Mouse (Mus musculus) 3T3-L1 (cell line): ENCODE results near the gene Dnaja2.

Source experiments
- DNase-seq: peaks from one replicate; pipeline ENCODE4 v3.0.0-alpha.2; 2015; ENCODE audit warnings: low read depth, low spot score

Dnaja2 gene

DNA sequence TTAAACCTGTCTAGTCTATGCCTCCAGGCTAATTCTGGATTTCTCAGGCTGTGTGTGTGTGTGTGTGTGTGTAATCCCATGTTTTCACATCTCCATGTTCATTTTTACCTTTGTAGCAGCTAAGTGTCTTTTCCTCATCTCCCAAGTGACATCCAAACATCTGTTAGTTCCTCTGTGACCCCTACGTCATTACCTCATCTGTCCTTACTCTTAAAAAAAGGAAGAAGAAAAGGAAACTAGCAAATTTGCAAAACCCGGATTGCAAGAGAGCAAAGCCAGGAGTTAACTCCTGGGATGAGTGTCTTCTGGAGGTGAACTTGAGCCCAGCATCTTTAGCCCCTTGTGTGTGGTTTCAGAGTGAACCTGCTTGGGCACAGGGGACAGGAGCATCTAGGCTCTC is 52.8 kb downstream of the Dnaja2 start:
- no peak for DNase-seq

DNA sequence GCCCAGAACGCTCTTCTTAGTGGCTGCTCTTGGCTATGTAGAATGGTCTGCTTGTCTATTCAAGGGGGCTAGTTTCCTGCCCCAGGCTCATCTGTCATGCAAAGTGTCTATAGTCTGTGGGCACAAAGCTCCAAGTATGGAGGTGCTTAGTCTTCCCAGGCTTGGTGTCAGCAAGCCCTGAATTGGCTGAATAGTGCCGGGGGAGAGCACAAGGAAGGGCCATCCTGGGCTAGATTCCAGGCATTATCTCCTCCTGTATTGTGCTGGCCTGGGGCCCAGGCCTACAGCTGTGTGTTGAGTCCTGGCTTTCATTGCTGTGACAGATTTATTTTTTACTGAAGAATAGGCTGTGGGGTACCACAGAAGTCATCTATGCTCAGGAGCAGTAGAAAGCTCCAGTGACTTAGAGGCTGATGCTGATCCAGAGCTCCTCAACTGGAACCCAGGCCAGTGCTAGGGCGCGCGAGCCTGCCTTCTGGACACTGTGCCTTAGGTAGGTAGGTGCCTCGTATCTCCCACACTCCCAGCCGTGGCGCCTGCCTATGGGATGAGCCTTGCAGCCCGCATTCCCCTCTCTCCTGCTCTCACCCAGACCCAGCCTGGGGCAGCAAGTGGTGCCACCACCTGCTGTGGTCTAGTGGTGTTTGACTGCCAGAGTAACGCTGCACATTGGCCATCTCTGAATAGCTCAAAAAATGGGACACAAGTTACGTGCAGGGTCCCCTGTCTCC is 54.0 kb downstream of the Dnaja2 start:
- peak; percentile 72 for DNase-seq

DNA sequence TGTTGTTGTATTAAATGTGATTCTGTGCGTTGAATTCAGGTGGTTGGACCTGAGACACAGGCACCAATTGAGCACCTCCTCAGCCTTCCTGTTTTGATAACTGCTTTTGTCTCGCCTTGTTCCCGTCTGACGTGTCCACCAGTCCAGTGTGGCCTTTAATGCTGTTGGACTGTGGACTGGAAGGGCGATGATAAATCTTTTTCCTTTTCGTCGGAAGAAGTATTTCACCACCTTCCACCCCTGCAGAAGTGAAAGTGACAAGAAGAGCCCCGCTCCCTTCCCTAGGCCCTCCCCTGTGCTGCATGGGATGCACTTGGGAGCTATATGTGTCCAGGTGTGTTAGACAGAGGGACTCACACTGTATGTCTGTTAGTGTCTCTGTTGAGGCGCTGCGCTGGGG is 54.7 kb downstream of the Dnaja2 start:
- DNase-seq = no peak

DNA sequence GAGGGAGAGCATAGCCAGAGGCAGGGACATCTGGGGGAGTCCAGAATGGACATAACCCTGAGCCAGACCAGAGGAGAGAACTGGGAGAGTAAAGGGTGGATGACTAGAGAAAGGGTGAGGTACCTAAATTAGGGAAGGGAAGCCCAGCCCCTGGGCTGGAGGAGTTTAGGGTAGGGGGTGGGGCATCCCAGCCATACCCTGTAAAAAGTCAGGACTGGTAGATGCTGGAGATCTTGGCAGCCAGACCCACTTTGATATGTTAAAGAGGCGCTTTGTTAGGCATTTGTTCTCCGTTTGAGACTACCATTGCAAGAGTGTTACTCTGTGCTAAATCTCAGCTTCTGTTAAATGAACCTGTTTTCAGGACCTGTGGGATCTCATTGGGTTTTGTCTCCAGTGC is 56.6 kb downstream of the Dnaja2 start:
- DNase-seq = no peak

DNA sequence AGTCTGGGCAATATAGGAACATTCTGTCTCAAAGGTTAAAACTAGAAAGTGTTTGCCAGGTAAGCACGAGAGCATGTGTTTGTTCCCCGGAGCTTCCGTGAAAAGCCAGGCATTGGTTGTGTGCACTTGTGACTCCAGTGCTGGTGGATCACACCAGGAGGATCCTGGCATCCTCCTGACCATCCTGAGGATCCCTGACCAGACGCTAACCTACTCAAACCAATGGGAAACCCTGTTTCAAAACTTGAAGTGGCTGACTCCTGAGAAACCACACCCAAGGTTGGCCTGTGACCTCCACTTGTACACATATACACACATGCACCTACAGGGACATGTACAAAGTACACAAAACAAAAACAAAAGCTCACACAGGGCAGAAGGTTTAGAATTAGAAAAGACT is 58.4 kb downstream of the Dnaja2 start:
- DNase-seq = no peak

DNA sequence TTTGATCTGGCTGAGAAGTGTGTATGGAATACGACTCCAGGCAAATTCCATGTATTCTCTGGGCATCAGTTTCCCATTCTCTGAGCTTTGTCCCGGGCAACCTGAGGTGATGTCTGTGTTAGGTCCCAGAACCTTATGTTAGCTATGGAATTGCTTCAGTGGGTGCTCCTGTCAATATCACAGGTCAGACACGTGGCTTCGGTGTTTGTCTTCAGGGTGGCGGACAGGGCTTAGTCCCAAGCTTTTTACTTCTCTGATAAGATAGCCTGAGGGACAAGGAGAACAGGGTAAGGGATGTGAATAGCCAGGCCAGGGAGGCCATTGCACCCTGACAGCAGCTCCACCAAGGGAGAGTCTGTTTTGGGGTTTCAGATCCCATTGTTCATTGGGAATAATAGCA is 59.0 kb downstream of the Dnaja2 start:
- DNase-seq = no peak

DNA sequence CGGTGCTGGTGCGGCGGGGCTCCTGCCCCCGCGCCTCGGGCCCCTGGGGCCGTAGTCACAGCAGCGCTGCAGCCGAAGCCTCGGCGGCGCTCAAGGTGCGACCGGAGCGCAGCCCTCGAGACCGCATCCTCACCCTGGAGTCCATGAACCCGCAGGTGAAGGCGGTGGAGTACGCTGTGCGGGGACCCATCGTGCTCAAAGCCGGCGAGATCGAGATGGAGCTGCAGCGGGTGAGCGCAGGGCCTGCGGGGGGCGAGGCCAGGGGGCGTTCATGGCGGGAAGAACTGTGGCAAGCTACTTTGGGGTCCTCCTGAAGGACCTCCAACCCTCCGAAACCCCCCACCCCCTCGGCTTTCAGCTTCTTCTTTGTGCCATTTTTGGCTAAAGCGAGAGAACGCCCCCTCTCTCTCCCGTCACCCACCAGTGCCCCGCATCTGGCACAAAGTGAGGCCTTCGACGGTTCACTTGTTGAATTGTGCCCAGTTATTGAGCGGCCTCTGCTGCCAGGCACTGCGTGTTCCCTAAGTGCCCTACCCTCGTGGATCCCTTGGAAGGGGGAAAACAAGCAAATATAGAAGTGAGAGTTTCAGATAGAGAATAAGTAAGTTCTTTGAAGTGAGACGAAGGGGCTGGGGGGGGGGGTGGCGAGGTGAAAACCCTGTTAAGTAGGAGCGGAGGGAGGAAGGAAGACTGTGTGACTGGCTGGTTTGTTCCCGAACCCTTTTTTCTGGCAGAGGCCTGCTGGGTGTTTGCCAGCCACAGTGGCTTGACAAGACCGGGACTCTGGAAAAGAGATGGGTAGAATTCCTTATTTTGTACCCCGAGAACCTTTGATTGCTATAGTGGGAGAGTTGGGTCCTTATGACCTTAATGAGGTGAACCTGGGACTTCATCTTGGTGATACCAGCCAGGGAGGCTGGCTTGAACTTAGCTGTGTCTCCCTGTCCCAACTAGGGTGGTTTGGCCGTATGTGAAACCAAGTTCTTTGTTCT is 61.9 kb downstream of the Dnaja2 start:
- DNase-seq = no peak

DNA sequence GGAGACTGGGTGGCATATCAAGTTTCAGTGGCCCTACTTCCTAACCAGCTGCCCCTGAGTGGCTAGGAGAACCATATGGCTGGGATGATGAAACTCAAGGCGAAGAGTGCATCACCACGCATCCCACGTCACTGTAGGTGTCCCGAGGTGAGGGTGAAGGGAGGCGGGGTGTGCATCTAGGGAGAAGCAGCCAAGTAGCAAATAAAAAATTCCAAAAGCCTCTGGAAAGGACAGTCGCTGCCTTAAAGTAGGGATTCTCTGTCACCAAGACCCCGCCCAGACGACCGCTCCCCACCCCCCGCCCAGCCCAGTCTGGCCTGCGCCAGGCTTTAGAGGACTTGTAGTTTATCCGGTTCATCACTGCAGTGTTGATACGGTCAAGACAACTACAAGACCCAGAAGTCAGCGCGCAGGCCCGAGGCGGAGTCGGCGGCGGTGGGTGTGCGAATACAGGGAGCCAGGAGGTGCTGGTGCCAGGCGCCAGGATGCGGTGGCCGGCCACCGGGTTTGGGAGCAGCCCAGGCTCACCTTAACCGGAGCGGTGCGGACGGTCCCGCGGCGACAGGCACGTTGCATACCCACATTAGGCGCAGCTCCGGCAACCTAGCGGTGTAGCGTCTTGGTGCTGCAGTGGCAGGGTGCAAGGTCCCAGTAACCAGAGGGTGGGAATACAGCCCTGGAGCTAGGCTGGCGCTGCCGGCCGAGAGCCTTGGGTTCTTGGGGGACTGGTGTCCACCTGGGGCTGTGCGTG is 62.8 kb downstream of the Dnaja2 start, which contains the start of gene Gpt2:
Gene Gpt2 (plus strand): TSS at position 452 of the 751 bp plus-strand sequence.
- DNase-seq = peak; percentile 98

DNA sequence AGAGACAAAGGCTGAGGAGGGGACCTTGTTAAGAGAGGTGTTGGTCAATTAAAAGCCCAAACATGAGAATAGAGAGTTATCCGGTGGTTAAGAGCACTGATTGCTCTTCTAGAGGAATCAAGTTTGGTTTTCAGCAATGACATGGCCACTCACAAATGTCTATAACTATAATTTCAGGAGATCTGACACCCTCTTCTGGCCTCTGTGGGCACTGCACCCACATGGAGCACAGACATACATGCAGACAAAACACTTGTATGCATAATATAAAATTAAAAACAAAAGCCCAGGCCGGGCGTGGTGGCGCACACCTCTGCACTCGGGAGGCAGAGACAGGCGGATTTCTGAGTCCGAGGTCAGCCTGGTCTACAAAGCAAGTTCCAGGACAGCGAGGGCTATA is 65.6 kb downstream of the Dnaja2 start:
- DNase-seq = no peak

DNA sequence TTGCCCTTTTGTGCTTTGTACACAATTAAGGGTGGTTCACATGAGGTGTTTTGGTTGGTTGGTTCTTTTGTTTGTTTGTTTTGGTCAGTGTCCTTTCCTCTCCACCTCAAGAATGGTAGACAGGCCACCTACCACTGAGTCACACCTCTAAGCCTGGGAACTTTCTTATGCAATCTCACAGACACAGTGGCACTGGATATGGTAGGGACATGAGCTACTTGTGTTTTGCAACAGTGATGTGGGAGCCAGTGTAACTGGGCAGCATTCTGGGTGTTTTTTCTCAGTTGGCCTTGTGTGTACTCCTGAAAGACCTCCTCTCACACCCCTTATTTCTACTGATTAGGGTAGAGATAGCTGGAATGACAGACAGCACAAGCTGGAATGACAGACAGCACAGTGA is 66.5 kb downstream of the Dnaja2 start:
- DNase-seq = no peak

DNA sequence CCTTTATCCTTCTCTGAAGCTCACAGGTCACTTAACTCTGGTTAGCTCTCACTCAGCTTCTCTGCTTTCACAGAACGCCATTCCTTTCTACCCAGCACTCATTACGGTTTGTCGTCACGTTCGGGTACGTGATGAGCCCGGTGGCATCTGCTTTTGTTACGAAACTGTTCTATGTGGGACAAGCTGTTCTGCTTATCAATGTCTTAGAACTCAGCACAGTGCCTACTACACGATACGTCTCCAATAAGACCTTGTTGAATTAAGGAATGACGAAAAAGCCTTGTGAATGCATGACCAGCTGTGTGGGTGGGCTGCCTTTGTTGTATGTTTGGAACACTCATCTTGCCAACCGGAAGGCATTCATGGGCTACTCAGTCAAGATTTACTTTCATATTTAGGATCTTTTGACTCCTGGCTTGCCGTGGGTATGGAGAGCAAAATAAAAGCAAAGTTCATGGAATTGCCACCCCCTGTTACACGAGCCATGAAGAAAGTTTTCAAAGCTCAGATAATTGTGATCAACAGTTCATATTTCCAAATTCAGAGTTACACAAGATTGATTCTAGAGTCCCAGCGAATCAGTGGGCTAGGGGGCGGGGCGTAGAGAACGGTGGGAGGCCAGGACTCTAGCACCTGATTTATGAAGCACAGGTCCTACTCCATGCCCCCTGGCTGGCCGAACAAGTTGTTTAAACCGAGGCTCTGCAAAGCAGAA is 67.1 kb downstream of the Dnaja2 start:
- no peak for DNase-seq
